Mouse (Mus musculus): Measurements from ENCODE around the gene Ccdc102a.

Gene Ccdc102a

GRCm38 (mm10) chr8:94917851-94918495, at the start of gene Ccdc102a:
Gene Ccdc102a (minus strand): TSS chr8:94918098.
- DNase-seq (ENCODE audit: extremely low spot score, low spot score), result no peak

- no peak for DNase-seq (ENCODE audit: extremely low spot score, low spot score)
Measured at GRCm38 (mm10) chr8:94967554-94967953, 49.7 kb upstream of the Ccdc102a start.

- no peak for DNase-seq (ENCODE audit: extremely low spot score, low spot score)
Measured at GRCm38 (mm10) chr8:94967071-94967470, 49.2 kb upstream of the Ccdc102a start.

- peak; percentile 49 for DNase-seq (ENCODE audit: extremely low spot score, low spot score)
Measured at GRCm38 (mm10) chr8:94966578-94966977, 48.7 kb upstream of the Ccdc102a start.

GRCm38 (mm10) chr8:94964828-94965227, 46.9 kb upstream of the Ccdc102a start:
- DNase-seq (ENCODE audit: extremely low spot score, low spot score), result no peak

- no peak for DNase-seq (ENCODE audit: extremely low spot score, low spot score)
Measured at GRCm38 (mm10) chr8:94962201-94962600, 44.3 kb upstream of the Ccdc102a start.

- DNase-seq (ENCODE audit: extremely low spot score, low spot score), result no peak
Measured at GRCm38 (mm10) chr8:94956078-94956574, 38.2 kb upstream of the Ccdc102a start.

GRCm38 (mm10) chr8:94954921-94955758, 37.2 kb upstream of the Ccdc102a start:
- no peak for DNase-seq (ENCODE audit: extremely low spot score, low spot score)

GRCm38 (mm10) chr8:94954368-94954737, 36.5 kb upstream of the Ccdc102a start:
- DNase-seq (ENCODE audit: extremely low spot score, low spot score), result no peak

- DNase-seq (ENCODE audit: extremely low spot score, low spot score), result no peak
Measured at GRCm38 (mm10) chr8:94953624-94954367, 35.9 kb upstream of the Ccdc102a start.

- no peak for DNase-seq (ENCODE audit: extremely low spot score, low spot score)
Measured at GRCm38 (mm10) chr8:94952086-94952485, 34.2 kb upstream of the Ccdc102a start.

- DNase-seq (ENCODE audit: extremely low spot score, low spot score), result no peak
Measured at GRCm38 (mm10) chr8:94950458-94950857, 32.6 kb upstream of the Ccdc102a start.

GRCm38 (mm10) chr8:94950046-94950445, 32.1 kb upstream of the Ccdc102a start:
- DNase-seq (ENCODE audit: extremely low spot score, low spot score), result peak; percentile 81

GRCm38 (mm10) chr8:94949010-94949409, 31.1 kb upstream of the Ccdc102a start:
- DNase-seq (ENCODE audit: extremely low spot score, low spot score), result no peak

GRCm38 (mm10) chr8:94948421-94948820, 30.5 kb upstream of the Ccdc102a start:
- DNase-seq (ENCODE audit: extremely low spot score, low spot score), result no peak

GRCm38 (mm10) chr8:94945185-94945584, 27.3 kb upstream of the Ccdc102a start:
- no peak for DNase-seq (ENCODE audit: extremely low spot score, low spot score)

GRCm38 (mm10) chr8:94942566-94942965, 24.7 kb upstream of the Ccdc102a start:
- DNase-seq (ENCODE audit: extremely low spot score, low spot score), result peak; percentile 77

GRCm38 (mm10) chr8:94935172-94935571, 17.3 kb upstream of the Ccdc102a start:
- no peak for DNase-seq (ENCODE audit: extremely low spot score, low spot score)

- DNase-seq (ENCODE audit: extremely low spot score, low spot score), result no peak
Measured at GRCm38 (mm10) chr8:94933918-94934317, 16.0 kb upstream of the Ccdc102a start.

GRCm38 (mm10) chr8:94928227-94928626, 10.3 kb upstream of the Ccdc102a start:
- no peak for DNase-seq (ENCODE audit: extremely low spot score, low spot score)

GRCm38 (mm10) chr8:94923405-94923804, 5.5 kb upstream of the Ccdc102a start, which contains the start of gene Adgrg5:
Gene Adgrg5 (plus strand): TSS chr8:94923694.
- no peak for DNase-seq (ENCODE audit: extremely low spot score, low spot score)

GRCm38 (mm10) chr8:94922602-94923001, 4.7 kb upstream of the Ccdc102a start:
- no peak for DNase-seq (ENCODE audit: extremely low spot score, low spot score)
